Mouse (Mus musculus) heart, adult 2 months (tissue): ENCODE results near the gene Smarcc1.

Experiments
- CTCF ChIP-seq: fragments of 200-600 bp; IDR thresholded peaks from 2 replicates; pipeline ENCODE4 v1.8.1; 2022; ENCODE audit warnings: antibody characterized with exemption, mild to moderate bottlenecking, moderate library complexity
- EP300 ChIP-seq: fragments of 200-500 bp; IDR thresholded peaks from 2 replicates; pipeline ENCODE4 v1.6.1; 2011; ENCODE audit warnings: low read depth, low read length, control low read depth; ENCODE audit not compliant: insufficient read depth
- POLR2A ChIP-seq: fragments of 200-500 bp; IDR thresholded peaks from 2 replicates; pipeline ENCODE4 v1.6.1; 2011; ENCODE audit warnings: mild to moderate bottlenecking, low read depth, low read length, control low read depth; ENCODE audit not compliant: insufficient read depth

DNA sequence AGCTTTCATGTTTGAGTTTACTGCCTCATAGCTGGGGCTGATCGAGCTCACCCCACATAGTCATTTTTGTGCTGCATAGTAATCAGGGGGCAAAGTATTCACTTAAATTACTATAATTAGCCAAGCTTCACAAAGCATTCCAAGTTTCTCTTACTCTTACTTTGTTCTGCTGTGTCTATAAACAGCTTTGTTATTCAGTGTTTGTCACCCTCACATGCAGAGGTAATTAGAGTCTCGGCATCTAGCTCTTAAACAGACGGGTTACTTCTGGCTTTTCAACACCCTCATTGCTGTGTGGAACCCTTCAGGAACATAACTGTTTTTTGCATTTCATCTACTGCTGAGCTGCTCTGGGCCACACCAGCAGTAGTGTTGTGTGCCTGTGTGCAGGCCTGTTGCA, 91.5 kb downstream of the Smarcc1 start:
- TF ChIP-seq CTCF = no peak
- TF ChIP-seq POLR2A = no peak
- TF ChIP-seq EP300 = no peak
